Mouse (Mus musculus) spleen, adult 2 months (tissue): ENCODE data around the gene Hoxd4.

Experiments used
- CTCF ChIP-seq: fragments of 200-500 bp; IDR thresholded peaks from 2 replicates; pipeline ENCODE4 v1.5.1; 2011; ENCODE audit warnings: mild to moderate bottlenecking, inconsistent platforms; ENCODE audit not compliant: insufficient read depth, insufficient read length, insufficient replicate concordance; ENCODE audit errors: extremely low read depth
- POLR2A ChIP-seq: fragments of 200-500 bp; IDR thresholded peaks from 2 replicates; pipeline ENCODE4 v1.6.1; 2011; ENCODE audit warnings: low read depth, low read length, inconsistent platforms

DNA sequence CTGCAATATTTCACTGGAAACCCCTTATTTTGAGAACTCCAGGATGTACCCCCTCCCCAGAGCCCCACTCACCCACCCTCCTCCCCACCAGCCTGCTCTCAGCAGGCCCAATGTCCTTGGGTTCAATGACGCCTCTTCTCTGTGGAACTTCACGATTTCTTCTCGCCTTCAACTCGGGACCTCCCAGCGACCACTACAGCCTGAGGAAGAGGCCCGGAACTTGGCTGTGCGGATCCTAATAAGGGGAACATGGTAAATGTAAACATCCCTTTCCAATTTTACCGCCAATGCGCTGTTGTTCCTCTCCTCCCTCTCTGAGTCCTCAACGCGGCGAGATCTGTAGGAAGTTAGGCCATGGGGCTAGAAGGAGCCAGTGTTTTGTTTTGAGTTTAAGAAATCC is 27.6 kb upstream of the Hoxd4 start:
- TF ChIP-seq POLR2A: no peak
- no peak for TF ChIP-seq CTCF
